Mouse (Mus musculus): ENCODE data around the gene Armc8. TPM values are rescaled to one million over a fixed set of nuclear protein-coding genes. Genes with fewer than 3 reads are reported as not detected.

The Armc8 gene
- 3.2 and 3.5 TPM in 2 replicates for polyA plus RNA-seq (2012)

DNA sequence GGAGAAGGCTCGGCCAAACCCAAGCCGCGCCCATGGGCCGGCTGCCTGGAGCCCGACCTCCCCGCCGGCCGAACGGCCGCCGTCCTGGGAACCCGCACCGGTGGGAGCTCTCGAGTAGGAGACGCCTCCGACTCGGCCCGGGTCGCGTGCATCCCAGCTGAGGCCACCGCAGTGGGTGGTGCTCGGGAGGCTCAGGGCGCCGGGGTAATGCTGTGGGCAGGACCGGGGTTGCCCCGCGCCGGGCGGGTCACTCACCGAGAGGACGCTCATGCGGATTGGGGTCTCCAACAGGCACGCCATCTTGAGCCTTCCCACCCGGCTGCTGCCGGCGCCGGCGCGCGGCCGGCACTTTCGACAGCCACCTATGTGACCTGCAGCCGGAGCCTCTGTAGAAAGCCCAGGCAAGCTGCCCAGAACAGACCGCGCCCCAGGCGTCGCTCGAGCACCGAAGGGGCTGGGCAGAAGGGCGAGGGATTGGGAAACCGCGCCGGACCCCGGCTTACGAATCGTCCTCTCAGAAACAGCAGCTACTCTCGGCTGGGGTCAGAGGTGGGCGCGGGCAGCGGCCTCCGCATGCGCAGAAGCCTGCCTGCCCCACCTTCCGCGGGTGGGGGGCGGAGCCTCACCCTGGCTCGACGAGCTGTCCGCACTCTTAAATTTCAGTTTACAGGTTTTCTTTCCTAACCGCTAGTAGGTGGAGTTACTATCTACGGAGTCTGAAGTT is at the start of gene Armc8:
Armc8 (minus strand) TSS at position 553 of the 724 bp plus-strand sequence.
- TF ChIP-seq GATA1 (IDR thresholded peaks at IDR 0.05; ENCODE audit: low read length), result no peak

DNA sequence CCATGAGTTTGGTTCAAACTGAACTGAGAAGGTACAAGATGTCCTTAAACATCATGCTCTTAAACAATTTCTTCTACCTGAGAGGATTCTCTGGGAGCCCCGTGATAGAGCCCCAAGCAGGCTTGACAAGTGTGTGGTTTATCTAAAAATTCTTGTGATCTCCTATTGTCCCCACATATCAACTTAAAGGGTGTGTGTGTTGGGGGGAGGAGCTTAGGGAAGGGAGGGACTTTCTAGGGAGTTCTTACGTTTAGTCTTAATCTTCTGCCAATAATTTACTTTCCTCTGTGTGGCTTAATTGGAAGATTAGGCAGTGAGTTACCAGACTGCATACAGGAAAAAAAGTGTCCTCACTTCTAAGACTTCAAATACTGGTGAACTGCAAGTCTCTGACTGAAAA is 43.5 kb upstream of the Armc8 start, which contains the start of gene A4gnt:
A4gnt (plus strand) TSS at position 301 of the 400 bp plus-strand sequence.
- TF ChIP-seq GATA1 (IDR thresholded peaks at IDR 0.05; ENCODE audit: low read length), result no peak

- TF ChIP-seq GATA1 (IDR thresholded peaks at IDR 0.05; ENCODE audit: low read length), result no peak
These were observed 34.9 kb upstream of the Armc8 start for GRCm38 (mm10) chr9:99603566-99603965.

GRCm38 (mm10) chr9:99591144-99591543 is 22.4 kb upstream of the Armc8 start:
- TF ChIP-seq GATA1 (IDR thresholded peaks at IDR 0.05; ENCODE audit: low read length), result no peak

- TF ChIP-seq GATA1 (IDR thresholded peaks at IDR 0.05; ENCODE audit: low read length), result no peak
These were observed 19.0 kb upstream of the Armc8 start for GRCm38 (mm10) chr9:99587505-99588202.

DNA sequence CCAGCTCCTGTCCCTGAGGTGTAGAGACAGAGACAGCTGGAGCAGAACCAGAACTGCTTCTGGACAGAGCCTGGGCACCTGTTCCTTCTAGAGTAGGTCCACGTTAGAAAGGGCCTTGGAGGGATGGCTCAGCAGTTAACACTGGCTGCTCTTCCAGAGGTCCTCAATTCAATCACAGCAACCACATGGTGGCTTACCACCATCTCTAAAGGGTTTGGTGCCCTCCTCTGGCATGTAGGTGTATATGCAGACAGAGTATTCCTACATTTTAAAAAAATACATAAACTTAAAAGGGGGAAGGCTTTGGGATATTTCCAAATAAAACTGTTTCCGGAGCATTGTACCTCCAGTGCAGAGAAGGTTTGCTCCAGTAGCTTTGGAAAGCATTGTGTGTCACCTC is 12.0 kb upstream of the Armc8 start:
- TF ChIP-seq GATA1 (IDR thresholded peaks at IDR 0.05; ENCODE audit: low read length), result no peak

DNA sequence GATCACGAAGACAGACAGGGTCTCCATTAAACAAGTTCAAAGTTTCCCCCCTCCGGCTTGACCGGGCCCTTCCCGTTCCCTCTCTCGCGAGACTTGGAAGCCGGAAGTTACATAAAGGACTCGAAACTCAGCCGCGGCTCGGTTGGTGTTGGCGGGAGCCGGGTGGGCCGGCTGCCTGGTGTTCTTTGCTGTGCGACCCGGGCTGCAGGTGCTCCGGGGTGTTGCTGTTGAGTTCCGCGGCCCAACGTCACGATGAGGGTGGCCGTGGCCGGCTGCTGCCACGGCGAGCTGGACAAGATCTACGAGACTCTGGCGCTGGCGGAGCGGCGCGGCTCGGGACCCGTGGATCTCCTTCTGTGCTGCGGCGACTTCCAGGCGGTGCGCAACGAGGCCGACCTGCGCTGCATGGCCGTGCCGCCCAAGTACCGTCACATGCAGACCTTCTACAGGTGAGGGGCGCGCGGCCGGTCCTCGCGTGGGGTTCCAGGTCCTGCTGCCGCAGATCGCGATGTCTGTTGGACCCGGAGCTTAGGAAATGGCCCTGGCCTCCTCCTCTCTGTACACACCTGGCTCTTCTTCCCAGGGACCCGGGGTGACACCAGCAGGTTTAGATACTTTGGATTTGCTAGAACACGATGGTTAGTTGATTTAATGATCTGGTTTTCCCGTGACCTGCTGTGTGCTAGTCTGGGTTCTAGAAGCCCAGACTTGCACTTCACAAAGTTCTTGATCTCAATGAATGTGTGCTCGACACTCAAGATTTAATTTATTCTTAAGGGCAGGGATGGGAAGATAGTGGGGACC is 7.2 kb upstream of the Armc8 start, which contains the start of gene Dbr1:
Dbr1 (plus strand) TSS at position 123 of the 804 bp plus-strand sequence.
- TF ChIP-seq GATA1 (IDR thresholded peaks at IDR 0.05; ENCODE audit: low read length), result no peak

DNA sequence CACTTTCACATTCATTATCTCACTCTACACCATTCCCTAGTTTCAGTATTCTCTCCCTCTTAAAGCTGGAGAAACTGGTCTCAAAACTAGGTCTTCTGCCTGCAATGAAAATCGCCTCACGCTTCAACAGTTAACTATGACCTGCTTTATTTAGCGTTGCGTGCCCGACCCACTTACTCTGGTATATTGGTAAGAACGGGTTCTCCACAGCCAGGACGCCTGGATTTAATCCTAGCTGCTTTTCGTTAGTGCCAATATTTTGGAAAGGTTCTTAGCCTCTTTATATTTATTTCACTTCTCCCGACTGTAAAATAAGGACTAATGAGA is 335 bp upstream of the Armc8 start:
- TF ChIP-seq GATA1 (IDR thresholded peaks at IDR 0.05; ENCODE audit: low read length), result no peak

DNA sequence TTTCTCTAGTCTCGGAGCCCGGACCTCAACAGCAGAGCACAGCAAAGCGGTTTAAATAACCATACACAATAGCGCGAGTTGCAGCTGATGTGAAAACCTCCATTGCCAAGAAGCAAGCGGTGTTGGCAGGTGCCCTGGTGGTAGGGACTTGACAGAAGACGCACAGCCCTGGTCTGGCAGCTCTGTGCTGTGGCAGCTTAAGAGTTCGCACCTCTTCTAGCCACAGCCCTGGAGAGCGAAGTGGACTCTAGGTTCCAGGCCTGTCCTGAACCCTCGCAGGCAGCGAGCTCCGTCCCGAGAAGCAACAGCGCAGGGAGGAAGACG is 714 bp downstream of the Armc8 start:
- no peak for TF ChIP-seq GATA1 (IDR thresholded peaks at IDR 0.05; ENCODE audit: low read length)

DNA sequence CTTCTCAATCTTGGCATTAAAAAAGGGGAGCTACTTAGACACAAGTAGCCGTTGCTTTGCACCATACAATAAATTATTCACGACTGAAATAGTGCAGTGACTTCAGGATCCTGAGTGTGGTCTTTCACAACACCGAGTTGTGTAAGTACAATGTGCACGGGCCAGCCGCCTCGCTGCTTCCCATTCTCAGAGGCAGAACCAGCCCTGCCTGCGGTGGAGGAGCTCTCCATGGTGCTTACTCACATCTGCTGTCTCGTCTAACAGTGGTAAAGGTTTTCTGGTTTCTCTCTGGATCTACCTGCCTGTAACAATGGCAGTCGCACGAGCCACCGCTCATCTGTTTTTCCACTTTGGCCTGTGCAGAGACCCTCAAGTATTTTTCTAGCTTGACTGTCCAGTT is 5.0 kb downstream of the Armc8 start:
- TF ChIP-seq GATA1 (IDR thresholded peaks at IDR 0.05; ENCODE audit: low read length), result no peak

GRCm38 (mm10) chr9:99560389-99560788 is 8.3 kb downstream of the Armc8 start:
- TF ChIP-seq GATA1 (IDR thresholded peaks at IDR 0.05; ENCODE audit: low read length), result no peak

GRCm38 (mm10) chr9:99559557-99559904 is 9.2 kb downstream of the Armc8 start:
- TF ChIP-seq GATA1 (IDR thresholded peaks at IDR 0.05; ENCODE audit: low read length), result no peak

GRCm38 (mm10) chr9:99558824-99559556 is 9.7 kb downstream of the Armc8 start:
- no peak for TF ChIP-seq GATA1 (IDR thresholded peaks at IDR 0.05; ENCODE audit: low read length)

DNA sequence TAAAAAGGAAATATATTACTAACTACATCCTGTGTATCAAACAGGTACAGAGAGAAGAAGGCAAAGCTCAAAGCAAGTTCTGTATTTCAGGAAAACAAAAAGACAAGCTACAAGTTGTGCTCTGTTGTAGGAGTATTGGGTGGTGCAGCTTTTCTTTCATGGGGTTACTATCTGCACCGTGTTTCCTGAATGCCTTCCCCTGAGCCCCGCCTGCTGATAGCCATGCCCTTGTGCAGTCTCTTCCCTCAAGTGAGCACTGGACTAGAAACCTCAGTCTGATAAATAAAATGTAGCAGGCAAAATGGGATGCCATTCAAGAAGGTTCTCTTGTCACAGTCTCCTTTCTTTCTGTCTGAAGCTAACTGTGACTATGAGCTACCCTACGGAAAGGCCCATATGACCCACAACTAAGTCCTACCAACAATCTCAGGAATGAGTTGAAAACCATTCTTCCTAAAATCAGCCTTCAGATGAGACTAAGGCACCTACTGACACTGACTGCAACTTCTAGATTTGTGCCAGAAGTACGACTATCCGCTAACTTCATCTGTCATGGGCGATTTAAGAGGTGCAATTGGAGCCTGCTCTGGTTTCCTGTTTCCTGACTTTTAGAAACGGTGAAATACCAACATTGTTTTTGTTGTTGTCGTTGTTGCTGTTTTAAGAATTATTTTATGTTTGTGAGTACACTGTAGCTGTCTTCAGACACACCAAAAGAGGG is 11.0 kb downstream of the Armc8 start:
- no peak for TF ChIP-seq GATA1 (IDR thresholded peaks at IDR 0.05; ENCODE audit: low read length)

GRCm38 (mm10) chr9:99555253-99555652 is 13.4 kb downstream of the Armc8 start:
- no peak for TF ChIP-seq GATA1 (IDR thresholded peaks at IDR 0.05; ENCODE audit: low read length)

All from G1E-ER4 (cell line).